Mouse (Mus musculus) lung, postnatal 10 days (tissue): ENCODE results near the gene Asah2.
"Not testable (repeated sequence)": the region's sequence is repeated elsewhere in the genome, so short reads cannot be mapped to it uniquely, and the experiment has no call there.

Experiments
- DNase-seq: peaks from one replicate; pipeline ENCODE4 v3.0.0; 2021

Asah2 gene

DNA sequence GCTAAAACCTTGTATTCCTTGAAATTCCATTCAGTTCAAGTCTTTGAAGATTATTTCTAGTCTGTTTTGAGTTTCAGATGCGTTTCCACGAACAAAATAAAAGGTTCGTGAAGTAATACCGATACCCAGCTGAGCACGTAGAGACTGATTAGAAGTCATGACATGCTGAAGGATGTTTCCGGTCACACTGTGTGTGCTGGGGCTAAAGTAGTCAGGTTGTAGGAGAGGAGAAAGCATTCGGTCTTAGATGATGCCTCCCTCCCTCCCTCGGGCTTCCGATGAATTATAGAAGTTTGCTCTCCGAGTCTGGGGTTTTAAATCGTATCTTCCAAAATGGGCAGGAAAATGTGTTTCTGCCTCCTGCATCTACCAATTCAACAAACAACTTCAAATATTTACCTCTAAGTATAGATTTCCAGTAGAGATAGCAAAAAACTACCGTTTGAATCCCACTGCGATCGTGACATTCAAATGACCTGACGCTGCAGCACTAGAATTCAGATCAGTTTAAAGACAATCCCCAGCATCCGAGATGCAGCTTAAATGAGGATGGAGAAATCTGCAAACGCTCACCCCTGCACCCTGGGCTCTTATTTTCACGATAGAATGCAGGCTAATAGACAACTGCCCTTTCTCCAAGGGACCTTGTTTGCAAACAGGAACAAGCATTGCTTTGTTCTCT lies 5.6 kb downstream of the Asah2 start:
- DNase-seq = no peak

DNA sequence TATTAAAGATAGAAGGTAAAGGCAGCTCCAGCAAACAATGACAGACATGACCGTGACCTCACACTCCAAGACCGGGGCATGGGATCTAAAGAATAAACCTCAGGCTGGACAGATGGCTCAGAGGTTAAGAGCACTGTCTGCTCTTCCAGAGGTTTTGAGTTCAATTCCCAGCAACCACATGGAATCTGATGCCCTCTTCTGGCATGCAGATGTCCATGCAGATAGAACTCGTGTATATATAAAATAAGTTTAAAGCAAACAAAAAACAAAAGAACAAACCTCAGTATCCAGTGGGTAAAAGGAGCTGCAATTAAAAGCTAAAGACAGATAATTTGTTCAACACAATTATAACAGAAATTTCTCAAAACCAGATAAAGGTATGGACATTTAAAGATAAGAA lies 9.4 kb downstream of the Asah2 start:
- DNase-seq = no peak

DNA sequence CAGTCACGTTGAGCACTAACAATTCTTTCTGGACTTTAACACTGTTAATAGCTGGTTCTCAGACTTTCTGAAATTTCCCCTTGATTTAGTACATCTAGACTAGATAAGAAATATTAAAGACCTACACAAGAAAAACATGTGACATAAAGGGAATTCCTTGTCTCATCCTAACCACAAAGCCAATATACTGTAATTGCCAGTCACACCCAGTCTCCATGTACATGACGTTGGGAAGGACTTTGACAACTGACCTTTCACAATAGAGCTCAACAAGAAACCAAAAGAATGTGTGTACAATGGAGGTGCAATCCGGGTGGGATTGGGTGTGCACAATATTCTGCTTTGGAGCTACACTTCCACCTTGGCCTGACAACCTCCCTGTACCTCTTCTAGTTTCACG lies 15.7 kb downstream of the Asah2 start:
- no peak for DNase-seq

DNA sequence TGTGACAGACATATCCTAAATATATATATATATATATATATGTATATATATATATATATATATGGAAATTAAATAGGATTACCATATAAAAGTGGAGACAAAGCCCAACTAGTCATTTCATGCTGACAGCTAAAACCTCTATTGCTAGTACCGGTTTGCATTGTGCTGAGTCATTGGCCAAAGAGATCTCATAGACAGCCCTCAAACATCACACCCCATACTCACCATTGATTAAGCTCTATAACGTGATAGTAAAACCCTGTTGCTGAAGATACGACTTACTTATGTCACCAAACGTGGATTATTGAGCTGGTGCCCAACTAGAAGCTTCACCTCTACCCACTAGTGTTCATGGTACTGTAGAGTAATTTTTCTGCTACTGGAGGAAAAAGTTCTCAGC lies 17.2 kb downstream of the Asah2 start:
- no peak for DNase-seq

DNA sequence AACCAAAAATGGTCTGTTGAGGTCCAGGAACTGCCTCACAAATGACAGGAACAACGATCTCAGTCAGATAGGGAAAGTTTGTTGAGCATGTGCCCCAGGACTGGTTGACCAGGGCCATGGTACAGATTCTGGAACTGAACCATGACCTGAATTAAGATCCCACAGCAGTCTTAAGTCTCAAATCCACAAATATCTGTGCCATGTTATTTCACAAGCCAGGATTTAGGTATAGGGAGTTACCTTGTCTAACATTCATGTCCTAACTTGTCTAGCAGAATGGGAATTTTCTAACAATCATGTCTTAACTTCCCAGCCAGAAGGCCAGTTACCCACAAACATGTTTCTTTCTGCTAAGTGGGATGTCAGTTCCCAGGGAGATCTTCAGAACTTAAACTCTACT lies 19.4 kb downstream of the Asah2 start:
- no peak for DNase-seq

DNA sequence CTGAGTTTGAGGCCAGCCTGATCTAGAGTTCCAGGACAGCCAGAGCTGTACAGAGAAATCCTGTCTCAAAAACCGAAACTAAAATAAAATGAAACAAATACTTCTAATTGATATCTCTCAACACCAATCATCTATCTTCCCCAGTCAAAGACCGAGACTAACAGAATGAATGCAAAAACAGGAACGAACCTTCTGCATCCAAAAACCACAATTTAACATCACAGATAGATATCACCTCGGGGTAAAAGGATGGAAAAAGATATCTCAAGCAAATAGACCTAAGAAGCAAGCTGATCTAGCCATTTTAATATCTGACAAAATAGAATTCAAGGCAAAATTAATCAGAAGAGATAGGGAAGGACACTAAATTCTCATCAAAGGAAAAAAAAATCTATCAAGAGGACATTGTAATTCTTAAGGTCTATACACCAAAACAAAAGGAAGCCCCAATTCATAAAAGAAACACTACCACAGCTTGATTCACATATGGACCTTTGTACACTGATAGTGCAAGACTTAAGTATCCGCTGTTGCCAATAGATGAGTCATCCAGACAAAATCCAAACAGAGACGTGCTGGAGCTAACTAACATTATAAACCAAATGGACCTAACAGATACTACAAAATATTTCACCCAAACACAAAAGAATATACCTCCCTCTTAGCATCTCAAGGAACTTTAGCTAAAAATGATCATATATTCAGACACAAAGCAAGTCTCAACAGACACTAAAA lies 20.1 kb downstream of the Asah2 start:
- no peak for DNase-seq

DNA sequence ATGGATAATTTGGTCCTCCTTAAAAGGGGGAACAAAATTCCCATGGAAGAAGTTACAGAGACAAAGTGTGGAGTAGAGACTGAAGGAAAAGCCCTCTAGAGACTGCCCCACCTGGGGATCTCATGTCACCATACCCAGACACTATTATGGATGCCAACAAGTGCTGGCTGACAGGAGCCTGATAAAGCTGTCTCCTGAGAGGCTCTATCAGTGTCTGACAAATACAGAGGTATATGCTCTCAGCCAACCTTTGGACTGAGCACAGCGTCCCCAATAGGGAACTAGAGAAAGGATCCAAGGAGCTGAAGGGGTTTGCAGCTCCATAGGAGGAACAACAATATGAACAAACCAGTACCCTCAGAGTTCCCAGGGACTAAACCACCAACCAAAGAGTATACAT lies 23.2 kb downstream of the Asah2 start:
- DNase-seq = not testable (repeated sequence)

DNA sequence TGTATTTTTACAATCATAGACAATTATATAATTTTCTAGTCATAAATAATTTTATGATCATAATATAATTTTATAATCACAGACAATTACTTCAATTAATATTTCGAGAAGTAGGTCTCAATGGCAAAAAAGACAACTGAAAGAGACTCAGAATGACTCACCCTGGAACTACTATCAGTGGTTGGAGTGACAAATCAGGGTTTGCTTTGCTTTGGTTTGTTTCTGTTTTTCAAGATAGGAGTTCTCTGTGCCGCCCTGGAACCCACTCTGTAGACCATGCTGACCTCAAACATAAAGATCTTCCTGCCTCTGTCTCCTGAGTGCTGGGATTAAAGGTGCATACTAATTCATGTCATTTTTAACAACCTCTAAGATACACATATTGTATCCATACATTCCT lies 37.7 kb downstream of the Asah2 start:
- no peak for DNase-seq

DNA sequence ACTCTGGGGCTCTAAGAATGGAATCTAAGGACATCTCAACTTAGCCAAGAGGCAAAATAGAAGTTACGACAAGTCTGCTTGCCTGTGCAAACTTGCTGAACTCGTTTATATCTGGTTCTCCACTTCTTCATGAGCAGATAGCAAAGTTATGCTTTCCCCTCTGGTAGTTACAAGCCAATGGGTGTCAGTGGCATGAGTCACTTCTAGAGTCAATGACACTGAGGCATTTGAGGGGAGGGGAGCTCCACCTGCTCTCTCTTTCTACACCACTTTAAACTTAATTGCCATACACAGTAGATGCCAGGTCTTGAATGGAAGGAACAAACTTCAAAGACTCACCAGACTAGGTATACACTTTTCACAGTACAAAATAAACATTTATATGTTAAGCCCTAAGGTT lies 38.4 kb downstream of the Asah2 start:
- DNase-seq = peak; percentile 9

DNA sequence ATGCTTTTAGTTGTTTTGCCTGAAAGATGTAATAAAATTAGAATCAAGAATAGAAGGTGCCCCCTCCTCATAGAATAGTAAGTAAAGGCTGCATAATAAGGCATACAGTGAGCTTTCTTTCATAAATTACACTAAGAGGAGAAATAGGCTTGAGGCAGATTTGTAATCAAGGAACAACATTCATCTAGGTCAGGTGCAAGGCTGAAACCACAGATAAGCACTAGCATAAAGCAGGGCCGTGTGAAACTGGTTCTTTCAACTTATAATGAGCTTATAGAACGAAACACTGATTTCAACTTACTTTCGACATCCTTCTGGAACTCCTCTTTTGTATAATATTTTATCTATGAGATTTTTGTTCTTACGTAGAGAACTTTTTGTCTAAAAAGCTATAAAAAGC lies 40.3 kb downstream of the Asah2 start:
- DNase-seq = no peak

DNA sequence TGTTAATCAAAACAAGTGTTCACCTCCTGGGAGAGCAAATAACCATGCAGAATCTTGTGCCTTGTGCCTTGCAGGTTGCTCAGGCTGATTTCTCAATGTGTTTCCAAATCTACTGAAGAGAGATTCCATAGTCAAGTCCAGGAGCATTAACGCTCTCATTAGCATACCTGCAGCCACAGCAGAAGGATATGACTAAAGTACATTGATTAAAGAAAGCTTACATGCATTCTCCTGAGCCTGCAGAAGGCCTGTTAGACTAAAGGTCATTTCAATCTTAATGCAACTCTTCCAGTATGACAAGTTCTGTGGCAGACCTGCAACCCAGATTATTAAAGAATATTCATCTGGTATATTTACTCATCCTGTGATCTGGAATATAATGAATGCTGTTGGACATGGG lies 46.7 kb downstream of the Asah2 start:
- no peak for DNase-seq

DNA sequence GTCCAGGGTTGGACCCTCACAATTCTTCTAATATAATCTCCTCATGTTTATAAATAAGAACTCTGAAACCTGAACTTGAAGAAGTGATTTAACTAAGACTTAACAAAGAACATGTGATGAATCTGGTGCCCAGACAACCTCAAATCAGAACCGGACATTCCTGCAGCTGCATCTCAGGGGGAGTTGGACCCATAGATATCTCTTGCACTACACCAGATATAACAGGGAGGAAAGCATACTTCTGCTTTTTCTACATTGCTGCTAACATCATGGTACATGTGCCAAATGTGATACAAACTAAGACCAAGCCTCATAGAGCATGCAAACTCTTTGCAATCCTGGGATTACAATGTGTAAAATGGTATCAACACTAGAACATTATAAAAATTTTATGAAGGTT lies 51.8 kb downstream of the Asah2 start:
- no peak for DNase-seq

DNA sequence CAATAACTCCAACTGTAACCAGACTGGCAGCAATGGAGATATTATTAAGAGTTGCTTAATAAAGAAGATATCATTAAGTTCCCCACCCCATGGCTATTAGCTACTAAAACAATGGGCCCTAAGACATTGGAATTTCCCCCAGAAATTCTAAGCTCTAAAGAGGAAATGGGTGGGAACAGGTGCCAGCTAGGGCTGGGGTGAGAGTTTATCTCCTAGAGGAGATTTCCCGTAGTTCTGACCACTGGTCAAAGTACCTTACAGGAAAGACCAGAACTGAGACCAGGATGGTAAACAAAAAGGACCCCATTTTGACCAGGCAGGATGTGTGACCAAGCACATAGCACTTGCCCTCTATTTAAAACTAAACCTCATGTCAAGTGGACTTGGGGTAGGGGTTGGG lies 52.3 kb downstream of the Asah2 start:
- DNase-seq = no peak

DNA sequence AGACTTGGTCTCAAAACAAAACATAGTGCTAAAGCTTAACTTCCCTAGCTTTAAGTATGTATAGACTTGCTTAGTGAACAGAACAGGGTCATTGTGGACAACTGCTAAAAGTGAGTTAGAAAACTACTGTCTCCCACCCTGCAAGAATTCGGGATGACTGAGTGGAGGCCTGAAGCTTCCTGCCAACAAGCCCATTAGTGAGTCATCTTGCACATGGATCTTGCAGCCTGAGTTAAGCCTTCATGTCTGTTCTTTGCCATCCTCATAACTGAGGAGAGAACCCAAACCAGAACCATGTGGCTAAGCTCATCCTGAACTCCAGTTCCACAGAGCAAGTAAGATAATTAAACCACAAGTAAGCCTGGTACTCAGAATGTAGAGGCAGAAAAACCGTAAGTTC lies 56.8 kb downstream of the Asah2 start:
- no peak for DNase-seq

DNA sequence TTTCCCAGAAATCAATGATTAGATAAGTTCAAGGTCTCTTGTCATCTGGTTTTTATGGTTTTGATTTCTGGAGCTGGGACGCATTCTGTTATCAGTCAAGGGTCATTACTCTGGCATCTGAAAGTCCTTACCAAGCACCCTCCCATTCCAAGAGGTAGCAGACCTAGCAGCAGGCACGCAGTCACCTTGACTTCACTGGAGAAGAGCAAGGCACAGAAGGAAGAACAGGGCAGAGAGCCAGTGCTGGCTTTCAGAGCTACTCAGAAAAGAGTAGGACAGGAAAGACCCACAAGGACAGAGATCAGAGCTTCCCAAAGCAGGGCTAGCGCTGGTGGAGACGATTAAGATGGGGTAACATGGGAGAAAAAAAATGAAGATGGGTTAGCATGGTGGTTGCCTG lies 75.1 kb downstream of the Asah2 start:
- DNase-seq = no peak

DNA sequence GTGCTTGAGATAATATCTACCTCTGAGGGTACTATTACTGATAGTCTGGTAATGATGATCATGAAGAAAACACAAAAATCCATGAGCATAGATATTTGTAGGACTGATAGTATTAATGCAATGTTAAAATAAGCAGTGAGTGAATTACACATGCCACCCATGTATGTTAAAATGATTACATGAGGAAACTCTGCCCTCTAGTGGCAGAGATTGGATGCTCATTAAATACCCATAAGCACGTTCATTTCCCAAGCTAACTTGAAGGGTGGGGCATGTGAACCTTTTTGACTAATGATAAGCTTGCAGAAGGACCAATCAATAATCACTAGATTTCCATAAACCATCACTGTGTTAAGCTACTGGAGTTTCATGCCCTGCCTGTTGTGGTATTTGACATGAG lies 77.6 kb downstream of the Asah2 start:
- DNase-seq = peak; percentile 64

DNA sequence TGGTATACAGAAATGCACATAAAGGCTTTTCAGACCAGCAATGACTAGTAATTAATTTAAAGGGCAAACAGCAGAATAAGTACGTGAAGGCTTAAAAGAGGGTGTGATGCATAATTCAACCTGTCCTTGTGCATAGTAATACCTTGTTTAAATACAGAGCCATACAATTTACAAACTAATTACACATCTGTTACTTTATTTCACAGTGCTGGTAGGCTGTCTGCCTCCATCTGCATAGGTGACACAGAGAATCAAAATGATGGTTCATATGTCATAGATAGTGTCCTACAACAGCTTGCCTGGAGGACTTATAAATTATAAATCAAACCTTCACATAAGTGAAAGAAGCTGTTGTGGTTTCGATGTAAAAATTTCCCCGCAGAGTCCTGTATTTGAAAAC lies 82.6 kb downstream of the Asah2 start:
- no peak for DNase-seq

DNA sequence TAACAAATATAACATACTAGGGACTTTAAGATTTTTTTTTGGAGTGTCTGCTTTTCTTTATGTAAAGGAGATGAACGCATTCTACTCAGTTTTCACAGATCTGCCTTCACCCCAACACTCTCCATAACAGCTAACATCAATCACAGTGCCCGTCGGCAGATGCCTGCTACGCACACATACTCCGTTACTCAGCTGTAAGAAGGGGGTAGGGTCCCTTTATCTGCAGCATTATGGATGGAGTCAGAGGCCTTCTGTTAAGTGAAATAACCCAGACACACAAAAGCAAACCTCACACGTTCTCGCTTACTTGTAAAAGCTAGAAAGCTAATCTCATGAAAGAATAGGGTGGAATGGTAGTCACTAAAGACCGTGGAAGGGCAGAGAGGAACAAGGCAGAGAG lies 88.3 kb downstream of the Asah2 start:
- DNase-seq = no peak

DNA sequence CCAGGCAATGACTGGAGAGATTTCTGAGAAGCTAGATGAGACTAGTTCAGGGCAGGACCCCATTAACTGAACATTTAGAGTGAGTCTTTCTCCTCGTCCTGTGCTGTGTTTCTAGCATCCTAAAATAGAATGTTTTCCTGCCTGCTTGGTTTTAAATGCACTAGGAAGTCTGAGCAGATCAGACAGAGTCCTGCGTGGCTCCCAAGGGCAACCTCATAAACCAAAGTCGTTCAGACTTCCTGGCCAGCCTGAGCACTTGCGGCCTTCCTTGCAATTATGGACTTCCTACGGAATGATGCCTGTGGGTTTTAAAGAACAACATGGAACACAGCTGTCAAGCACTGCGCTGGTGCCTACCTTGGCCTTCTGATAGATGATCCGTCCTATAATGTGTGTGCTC lies 89.4 kb downstream of the Asah2 start:
- no peak for DNase-seq

DNA sequence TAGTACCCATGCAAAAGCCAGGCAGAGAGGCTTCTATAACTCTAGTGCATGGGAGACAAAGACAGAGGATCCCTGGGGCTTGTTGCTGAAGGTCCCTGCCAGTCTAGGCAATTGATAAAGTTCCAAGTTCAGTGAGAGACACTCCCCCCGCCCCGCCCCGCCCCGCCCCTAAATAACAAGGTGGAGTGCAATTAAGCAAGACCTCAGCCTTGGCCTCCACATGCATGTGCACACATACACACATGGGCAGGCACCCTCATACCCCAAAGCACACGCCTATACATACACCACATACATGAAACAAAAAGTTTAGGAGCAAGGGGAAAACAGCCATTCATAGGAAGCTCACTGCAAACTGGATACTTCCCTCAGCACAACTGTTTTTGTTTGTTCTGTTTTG lies 90.0 kb downstream of the Asah2 start:
- DNase-seq = no peak

DNA sequence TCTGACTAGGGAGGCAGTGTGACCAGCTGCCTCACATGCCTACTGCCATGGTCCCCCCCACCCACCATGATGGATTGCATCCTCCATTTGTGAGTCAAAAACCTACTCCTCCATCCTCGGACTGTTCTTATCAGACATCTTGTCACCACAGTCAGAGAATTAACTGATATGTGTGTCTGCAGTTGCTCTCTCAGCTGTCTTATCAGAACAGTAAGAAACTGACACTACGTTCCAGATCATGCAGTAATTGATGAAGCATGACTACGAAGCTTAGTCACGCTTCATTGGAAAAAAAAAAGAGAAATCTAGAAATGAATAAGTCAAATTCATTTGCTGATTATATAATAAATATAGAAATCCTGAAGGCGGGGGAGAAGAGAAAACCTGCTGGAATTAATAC lies 105.4 kb downstream of the Asah2 start:
- DNase-seq = no peak

DNA sequence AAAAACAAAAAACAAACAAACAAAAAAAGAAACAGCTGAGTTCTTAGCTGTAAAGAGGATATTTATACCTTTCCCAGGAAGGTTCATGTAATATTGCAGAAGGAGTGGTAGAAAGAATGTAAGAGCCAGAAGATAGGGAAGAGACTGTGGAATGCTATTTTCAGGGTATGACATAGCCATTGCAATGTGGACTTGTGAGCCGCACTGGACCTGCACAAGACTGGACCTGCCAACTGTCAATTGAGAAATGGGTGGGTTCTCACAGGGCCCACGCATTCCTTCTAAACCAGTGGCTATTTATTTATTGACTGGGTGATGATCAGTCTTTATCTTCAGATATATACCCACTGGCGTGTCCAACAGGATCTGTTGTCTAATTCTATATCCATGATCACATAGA lies 111.1 kb downstream of the Asah2 start:
- DNase-seq = no peak

DNA sequence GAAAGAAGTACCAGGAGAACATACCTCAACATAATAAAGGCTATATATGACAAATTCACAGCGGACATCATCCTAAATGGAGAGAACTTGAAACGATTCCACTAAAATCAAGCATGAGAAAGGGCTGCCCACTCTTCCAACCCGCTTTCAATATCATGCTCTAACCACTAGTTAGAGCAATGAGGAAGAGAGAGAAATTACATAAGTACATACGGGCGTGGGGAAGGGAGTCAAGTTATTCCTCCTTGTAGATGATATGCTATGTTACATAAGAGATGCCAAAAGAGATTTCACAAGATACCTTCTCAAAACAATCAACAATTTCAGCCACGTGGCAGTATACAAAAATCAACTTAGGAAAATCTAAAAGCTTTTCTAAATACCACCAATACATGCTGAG lies 117.0 kb downstream of the Asah2 start:
- no peak for DNase-seq

DNA sequence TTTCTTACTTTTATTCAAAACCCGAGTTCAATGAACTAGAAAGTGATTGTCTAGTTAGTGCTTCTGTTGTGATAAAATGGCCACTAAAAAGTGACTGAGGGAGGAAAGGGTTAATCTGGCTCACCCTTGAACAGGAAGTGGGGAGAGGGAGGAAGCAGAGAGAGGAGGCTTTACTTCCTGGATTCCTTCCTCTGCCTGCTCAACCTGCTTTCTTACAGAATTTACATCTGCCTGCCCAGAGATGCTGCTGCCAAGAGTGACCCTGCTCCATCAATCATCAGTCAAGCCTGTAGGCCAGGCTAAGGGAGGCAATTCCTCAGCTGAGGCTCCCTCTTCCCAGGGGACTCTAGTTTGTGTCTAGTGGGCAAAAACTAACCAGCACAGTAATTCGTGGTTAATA lies 132.1 kb downstream of the Asah2 start:
- peak; percentile 4 for DNase-seq

DNA sequence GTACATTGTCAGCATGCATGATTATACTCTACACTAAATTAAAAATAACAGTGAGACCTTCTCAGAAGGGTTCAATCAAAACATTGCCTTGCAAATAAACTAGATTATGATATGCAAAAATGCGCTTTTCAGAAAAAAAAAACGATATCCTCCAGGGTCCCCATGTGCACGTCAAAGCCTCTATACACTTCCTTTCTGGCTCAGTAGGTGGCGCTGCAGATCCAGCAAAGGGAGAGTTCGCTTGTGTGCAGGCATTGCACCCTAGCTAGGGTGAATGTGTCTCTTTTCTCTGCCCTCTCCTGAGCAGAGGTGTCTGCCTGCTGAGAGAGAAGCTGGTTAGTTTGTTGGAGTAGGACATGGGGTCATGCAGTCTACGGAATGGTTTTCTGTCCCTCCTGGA lies 136.0 kb downstream of the Asah2 start:
- DNase-seq = peak; percentile 88
